18 mouse cellular contexts compared by ENCODE assay signal in genomic region chr3:104701761-104702160, GRCm38 (mm10).
"Had no signal": no experiment of that assay in that cellular context is flagged by ENCODE, and none has a peak within 500 bp of the region (broad histone marks: within the 10 kb centered on the region; RNA-seq: fewer than 3 reads in every experiment).

No protein-coding gene starts in this region.

- H3K27ac ChIP-seq: midbrain, embryonic 10.5 days; midbrain, embryonic 12.5 days; neural tube, embryonic 13.5 days; neural tube, embryonic 15.5 days had no signal

- H3K4me2 ChIP-seq: lung, embryonic 14.5 days; midbrain, embryonic 12.5 days had no signal

- H3K9ac ChIP-seq: lung, embryonic 14.5 days; midbrain, embryonic 12.5 days; neural tube, embryonic 13.5 days; neural tube, embryonic 15.5 days had no signal

- H3K36me3 ChIP-seq: midbrain, embryonic 10.5 days; midbrain, embryonic 12.5 days; neural tube, embryonic 13.5 days; neural tube, embryonic 15.5 days had no signal

- H3K9me3 ChIP-seq: midbrain, embryonic 10.5 days; midbrain, embryonic 12.5 days; neural tube, embryonic 13.5 days; neural tube, embryonic 15.5 days had no signal

- DNase-seq: lung, adult 18-20 months; lung, embryonic 14.5 days; lung, postnatal 10 days; lung, postnatal 4 days; midbrain, embryonic 14.5 days; retina, postnatal 1 day; right cerebral cortex, adult 18-20 months; right cerebral cortex, postnatal 25 days; right cerebral cortex, postnatal 4 days; spleen, adult 18-20 months; thymus, adult 18-20 months; thymus, postnatal 14 days; thymus, postnatal 36 days had no signal

- H3K4me3 ChIP-seq: midbrain, embryonic 10.5 days; midbrain, embryonic 12.5 days; myocyte; neural tube, embryonic 13.5 days; neural tube, embryonic 15.5 days had no signal

- H3K27me3 ChIP-seq: neural tube, embryonic 13.5 days; neural tube, embryonic 15.5 days had no signal

- H3K4me1 ChIP-seq: midbrain, embryonic 10.5 days; midbrain, embryonic 12.5 days; neural tube, embryonic 15.5 days had no signal
